Mouse (Mus musculus): Measurements from ENCODE around the gene Ube2e2.
"Not testable (repeated sequence)": the region's sequence is repeated elsewhere in the genome, so short reads cannot be mapped to it uniquely, and the experiment has no call there.

Gene Ube2e2

GRCm38 (mm10) chr14:18637739-18638138, 256.3 kb downstream of the Ube2e2 start:
- no peak for ATAC-seq (ENCODE audit: low TSS enrichment)

- ATAC-seq (ENCODE audit: low TSS enrichment), result no peak
Observed at GRCm38 (mm10) chr14:18628170-18628569, 265.9 kb downstream of the Ube2e2 start.

- ATAC-seq (ENCODE audit: low TSS enrichment), result peak; percentile 62; the same call in 1 of the 2 replicates
Observed at GRCm38 (mm10) chr14:18618603-18619002, 275.5 kb downstream of the Ube2e2 start.

DNA sequence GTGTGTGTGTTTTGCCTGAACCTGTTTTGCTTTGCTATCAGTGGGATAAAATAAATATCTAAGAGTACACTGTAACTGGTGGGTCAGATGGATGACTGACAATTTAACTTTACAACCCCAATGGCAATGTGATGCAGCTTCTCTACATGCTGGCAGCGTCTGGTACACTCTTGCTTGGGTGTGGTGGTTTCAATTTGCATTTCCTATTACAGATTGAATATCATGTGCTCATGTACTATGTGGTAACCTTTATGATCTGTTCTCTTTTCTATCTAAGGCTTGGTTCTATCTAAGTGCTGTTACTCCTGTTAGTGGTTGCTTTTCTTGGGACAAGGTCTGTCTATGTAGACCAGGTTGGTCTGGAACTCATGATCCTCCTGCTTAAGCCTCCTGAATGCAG, 292.1 kb downstream of the Ube2e2 start:
- no peak for ATAC-seq (ENCODE audit: low TSS enrichment)

DNA sequence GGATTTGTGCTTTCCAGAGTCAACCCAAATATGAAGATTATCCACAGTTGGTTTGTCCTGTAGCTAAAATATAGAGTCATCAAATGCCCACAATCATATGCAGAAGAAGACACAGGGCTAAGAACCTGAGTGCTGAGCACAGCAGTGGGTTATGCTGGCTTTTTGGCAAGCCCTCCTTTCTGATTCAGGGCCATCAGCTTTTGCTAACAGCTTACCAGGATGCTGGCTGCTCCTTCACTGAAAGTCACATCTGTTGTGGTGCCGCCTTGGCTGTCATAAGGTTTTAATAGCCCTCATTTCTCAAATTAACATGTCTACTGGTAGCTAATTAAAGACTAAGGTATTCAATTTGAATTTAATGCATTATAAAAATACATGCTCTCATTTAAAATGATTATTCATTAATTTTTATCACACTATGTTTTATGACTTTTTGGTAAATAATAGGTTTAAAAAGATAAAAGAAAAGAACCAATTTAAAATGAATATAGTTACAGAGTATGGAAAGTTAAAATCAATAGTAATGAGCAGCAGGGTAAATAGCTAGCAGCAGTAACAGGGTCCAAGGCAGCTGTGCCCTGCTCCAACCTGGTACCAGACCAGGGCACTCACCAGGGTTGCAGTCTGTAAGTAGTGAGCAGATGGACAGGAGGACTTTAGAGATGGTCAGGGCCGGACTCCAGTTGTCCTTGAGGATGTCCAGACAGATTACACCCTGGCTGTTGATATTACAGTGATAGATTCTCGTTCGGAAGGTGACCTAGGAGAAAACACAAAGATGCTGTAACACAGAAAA, 307.6 kb downstream of the Ube2e2 start:
- no peak for ATAC-seq (ENCODE audit: low TSS enrichment)

GRCm38 (mm10) chr14:18581735-18582134, 312.3 kb downstream of the Ube2e2 start:
- peak; percentile 100 for ATAC-seq (ENCODE audit: low TSS enrichment)

- ATAC-seq (ENCODE audit: low TSS enrichment), result no peak
Observed at GRCm38 (mm10) chr14:18574756-18575155, 319.3 kb downstream of the Ube2e2 start.

DNA sequence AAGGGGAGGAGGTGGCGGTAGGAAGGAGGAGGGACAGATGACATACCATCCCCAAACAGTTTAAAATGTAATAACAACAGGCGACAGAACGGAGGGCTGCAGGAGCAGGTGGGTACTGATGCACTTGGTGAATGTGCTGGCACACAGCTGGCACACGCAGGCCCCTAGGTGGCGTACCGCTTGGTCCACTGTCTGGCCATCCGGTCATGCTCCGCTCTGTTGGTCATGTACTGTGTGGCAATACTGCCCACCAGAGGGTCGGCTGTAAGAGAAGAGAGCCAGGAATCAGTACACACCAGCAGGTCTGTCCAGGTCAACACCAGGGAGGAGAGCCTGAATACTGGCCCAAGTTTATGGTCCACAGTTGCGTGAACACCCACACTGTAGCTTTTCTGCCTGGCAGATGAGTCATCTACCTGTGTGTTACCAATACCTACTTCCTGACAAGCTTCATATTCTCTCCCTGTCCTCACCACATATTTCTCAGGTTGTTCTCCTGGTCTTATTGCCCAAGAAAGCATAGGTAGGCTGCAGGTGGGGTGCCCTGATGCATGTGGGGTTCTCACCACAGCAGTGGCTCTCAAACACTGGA, 319.8 kb downstream of the Ube2e2 start:
- peak; percentile 50 for ATAC-seq (ENCODE audit: low TSS enrichment)

DNA sequence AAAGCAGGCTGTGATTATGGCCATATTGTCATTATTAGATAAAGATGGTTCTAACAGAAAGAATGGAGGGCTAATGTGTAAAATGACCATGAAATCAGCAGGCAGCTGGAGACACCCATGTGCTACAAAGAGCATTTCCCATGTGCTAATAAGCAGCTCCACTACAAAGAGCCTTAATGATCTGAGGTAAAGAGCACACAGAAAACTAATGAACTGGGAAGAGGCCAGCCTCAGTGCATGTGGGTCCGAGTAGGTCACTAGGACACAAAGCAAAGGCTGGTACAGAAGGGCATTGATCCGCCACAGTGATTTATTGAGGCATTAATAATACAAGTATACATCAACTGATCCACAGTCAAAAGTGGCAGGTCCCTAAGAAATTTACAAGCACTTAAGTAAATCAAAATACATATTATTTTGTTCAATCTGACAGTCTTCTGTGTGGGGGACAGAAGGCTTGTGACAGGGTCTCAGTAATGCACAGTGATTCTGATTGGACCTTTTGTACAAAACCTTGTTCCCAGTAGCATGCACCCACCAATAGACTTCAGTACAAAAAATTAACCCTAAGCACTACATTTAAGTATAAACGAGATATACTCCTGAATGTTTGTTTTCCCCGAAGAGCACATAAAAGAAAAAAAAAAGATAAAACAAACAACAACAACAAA, 320.6 kb downstream of the Ube2e2 start:
- no peak for ATAC-seq (ENCODE audit: low TSS enrichment)

- no peak for ATAC-seq (ENCODE audit: low TSS enrichment)
Observed at GRCm38 (mm10) chr14:18572852-18573251, 321.2 kb downstream of the Ube2e2 start.

- ATAC-seq (ENCODE audit: low TSS enrichment), result no peak
Observed at GRCm38 (mm10) chr14:18569615-18570014, 324.5 kb downstream of the Ube2e2 start.

- not testable (repeated sequence) for ATAC-seq (ENCODE audit: low TSS enrichment)
Observed at GRCm38 (mm10) chr14:18564999-18565398, 329.1 kb downstream of the Ube2e2 start.

DNA sequence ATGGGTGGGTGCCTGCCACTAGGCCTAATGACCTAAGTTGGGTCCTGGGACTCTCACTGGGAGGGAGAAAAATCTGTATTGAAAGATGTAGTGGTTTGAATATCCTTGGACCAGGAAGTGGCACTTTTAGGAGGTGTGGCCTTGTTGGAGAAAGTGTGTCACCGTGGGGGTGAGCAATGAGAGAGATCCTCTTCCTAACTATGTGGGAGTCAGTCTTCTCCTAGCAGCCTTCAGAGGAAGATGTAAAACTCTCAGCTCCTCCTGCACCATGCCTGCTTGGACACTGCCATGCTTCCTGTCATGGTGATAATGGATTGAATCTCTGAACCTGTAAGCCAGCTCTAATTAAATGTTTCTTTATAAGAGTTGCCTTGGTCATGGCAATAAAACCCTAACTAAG, 338.8 kb downstream of the Ube2e2 start:
- 0 out of 2 replicates have a peak, but pooled peaks have one; percentile 62 for ATAC-seq (ENCODE audit: low TSS enrichment)

DNA sequence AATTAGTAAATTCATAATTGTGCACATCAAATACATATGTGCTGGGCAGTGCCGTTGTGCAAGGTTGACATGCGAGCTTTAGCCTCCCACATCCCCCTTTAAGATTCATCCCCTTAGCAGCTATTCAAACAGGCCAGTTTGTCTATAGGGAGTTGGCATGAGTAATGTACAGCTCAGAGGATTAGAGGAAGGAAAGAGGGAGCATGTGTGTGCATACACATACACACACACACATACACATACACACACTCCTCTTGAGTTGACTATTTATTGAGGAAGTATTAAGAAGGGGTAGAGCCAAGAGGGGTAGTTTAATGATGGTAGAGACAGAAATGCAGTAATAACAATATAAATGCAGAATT, 339.5 kb downstream of the Ube2e2 start:
- ATAC-seq (ENCODE audit: low TSS enrichment), result peak; percentile 28; the same call in 1 of the 2 replicates

DNA sequence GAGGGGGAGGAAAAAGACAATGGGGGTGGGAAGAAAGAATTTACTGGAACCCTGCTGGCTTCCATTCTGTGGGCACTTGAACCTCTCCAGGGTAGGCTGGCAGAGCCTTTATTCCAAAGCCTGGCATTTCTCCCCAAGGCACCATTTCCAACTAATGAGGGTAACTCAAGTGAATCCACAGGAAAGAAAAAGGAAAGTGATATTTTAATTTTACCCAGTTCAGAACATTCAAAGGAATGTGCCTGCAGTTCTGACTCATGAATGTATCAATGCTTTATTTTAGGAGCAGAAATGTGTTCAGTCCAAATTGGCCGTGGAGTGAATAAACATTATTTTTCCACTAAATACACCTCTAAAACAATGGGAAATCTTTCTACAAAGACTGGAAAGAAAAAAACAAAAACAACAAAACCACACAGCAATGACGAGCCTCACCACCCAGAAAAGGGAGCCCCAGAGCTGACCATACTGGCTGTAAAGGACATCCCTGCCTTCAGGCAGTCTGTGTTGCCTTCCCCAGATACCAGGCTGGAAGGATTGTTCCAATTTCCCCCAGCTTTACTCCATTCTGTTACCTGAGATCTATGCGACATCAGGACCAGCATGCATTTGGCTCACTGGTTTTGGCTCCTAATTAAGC, 340.0 kb downstream of the Ube2e2 start:
- ATAC-seq (ENCODE audit: low TSS enrichment), result peak; percentile 76

DNA sequence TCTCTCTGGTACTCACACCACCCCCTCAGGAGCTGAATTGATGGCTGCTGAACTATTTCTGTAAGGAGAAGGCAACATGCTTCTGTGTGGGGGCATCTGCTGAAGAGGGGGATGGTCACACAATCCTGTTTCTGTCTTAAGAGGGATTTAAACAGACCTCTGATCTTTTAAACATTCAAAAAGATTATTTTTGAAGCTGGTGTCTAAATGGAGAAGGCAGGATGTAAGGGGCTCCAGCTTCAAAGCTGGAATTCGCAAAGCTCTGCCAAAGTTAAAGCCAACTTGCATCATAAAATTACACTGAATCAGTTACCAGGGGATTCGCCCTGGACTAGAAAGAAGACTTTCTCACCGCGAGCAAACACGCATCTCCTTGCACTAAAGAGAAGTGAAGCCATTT, 346.5 kb downstream of the Ube2e2 start:
- ATAC-seq (ENCODE audit: low TSS enrichment), result peak; percentile 86

- not testable (repeated sequence) for ATAC-seq (ENCODE audit: low TSS enrichment)
Observed at GRCm38 (mm10) chr14:18539092-18539491, 355.0 kb downstream of the Ube2e2 start.

DNA sequence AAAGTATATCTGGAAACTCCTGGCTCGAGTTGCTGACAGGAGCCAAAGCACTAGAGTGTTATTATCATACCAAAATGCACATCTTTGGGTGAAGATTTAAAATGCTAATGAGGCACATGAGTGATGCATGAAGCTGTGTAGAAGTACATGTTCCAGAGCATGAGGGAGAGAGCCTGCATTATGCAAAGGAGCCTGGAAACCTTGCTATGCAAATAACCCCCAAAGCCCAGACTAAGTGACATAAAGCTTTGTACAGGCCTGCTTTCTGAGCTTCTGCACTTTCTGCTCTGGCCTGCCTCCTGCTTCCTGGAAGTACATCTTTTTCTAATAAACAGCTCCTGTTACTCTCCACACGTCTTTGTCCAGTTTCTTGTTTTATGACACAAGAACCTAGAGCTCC, 363.2 kb downstream of the Ube2e2 start:
- ATAC-seq (ENCODE audit: low TSS enrichment), result no peak

DNA sequence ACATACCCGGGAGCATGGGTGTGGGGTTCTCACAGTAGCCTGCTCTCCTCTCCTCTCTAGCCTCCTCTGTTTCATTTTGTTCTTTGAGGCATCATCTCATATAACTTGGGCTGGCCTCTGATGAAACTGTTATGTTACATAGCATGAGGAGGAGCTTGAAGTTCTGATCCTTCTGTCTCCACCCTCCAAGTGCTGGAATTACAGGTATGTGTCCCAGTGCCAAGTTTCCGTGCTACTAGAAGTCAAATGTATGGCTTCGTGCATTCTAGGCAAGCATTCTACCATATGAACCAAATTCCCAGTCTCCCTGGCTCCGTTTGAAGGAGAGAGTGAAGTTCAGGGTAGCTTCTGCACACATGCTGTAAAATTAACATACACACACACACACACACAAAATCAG, 363.6 kb downstream of the Ube2e2 start:
- no peak for ATAC-seq (ENCODE audit: low TSS enrichment)

All from frontal cortex, adult (tissue).